Mouse (Mus musculus): Measurements from ENCODE around the gene Atg101.
"Not testable (repeated sequence)": the region's sequence is repeated elsewhere in the genome, so short reads cannot be mapped to it uniquely, and the experiment has no call there.

The Atg101 gene

DNA sequence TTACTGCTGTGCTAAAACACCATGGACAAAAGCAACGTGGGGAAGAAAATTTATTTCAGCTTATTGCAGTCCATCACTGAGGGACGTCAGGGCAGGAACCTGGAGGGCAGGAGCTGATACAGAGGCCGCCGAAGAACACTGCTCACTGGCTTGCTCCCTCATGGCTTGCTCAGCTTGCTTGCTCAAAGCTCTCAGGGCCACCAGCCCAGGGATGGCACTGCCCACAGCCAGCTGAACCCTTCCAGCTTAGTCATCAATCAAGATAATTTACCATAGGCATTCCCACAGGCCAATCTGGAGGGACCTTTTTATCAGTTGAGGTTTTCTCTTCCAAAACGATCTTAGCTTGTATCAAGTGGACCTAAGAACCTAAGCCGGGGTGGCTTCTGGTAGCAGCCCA lies 27.9 kb downstream of the Atg101 start:
- no peak for DNase-seq (ENCODE audit: low spot score)

- no peak for DNase-seq (ENCODE audit: low spot score)
Measured at GRCm38 (mm10) chr15:101315378-101315777, 31.3 kb downstream of the Atg101 start.

DNA sequence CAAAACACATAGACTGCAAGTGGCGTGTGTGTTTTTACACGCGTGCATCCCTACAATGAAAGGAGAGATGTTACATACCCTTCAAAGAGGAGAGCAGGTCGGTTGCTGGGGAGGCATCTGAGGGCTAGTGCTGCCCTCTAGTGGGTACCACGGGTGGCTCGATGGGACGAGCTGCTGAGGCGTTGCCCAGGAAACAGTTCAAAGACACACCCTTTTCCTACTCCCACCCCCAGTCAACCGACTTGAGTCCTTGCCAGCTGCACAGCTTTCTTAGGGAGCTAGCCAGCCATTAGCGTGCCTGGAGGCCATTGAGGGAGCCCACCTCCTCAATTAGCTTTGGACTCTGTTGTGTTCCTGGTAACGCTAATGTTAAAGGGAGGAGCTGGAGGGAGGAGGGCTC lies 31.8 kb downstream of the Atg101 start:
- DNase-seq (ENCODE audit: low spot score) = peak; percentile 91

- no peak for DNase-seq (ENCODE audit: low spot score)
Measured at GRCm38 (mm10) chr15:101316279-101316912, 32.3 kb downstream of the Atg101 start.

DNA sequence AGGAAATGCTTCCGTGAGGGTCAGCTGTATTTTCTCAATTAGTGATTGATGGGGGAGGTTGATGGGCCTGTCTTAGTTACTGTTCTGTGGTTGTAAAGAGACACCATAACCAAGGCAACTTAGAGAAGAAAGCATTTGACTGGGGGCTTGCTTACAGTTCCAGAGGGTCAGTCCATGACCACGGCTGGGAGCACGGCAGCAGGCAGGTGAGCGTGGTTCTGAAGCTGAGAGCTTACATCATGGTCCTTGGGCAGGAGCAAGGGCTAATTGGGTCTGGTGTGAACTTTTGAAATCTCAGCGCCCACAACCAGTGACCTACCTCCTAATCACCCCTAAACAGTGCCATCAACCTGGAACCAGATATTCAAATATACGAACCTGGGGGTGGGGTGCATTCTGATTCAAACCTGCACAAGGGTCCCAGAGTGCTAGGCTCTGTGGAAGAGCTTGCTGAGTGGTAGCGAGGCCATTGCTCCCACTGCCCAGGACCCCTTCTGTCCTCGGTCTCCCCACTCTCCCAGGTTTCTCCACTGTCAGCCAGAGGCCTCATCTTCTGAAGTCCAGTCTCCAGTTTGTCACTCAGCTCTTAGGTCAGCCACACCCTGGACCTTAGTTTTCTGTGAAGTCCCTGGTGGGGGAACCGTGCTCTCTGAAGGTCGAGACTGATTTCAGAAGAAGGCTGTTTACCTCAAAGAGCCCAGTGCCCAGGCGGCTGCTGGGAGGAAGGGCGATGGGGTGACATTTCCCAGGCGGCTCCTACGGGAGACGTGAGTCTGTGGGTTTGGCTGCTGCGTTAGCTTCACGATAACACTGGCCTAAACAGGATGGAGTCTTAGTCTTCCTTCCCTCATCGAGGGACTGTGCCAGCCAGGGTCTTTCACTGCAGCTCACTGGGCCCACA lies 33.1 kb downstream of the Atg101 start:
- no peak for DNase-seq (ENCODE audit: low spot score)

DNA sequence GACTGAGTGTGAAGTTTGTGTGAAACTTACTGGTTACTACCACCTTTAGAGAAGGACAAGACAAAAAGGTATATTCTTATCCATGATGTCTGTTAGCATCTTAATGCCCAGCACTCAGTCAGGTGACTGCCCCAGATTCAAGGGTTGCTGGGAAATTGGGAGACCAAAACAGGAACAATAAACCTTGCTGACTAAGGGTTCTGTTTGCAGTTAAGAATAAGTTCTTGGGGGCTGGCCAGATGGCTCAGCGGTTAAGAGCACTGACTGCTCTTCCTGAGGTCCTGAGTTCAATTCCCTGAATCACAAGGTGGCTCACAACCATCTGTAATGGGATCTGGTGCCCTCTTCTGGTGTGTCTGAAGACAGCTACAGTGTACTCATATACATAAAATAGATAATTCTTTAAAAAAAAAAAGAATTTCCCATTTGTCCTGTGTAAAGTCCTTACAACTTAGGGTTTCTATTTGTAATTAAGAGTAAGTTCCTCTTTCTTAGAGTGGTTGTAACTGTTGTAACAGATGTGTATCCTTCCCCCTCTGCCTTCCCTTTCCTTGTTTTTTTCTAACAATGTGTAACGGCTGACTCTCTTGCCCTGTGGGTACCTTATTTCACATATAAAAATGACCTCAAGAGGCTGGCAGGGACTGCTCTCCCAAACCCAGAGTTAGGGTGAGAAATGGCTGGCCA lies 33.9 kb downstream of the Atg101 start:
- DNase-seq (ENCODE audit: low spot score) = no peak

DNA sequence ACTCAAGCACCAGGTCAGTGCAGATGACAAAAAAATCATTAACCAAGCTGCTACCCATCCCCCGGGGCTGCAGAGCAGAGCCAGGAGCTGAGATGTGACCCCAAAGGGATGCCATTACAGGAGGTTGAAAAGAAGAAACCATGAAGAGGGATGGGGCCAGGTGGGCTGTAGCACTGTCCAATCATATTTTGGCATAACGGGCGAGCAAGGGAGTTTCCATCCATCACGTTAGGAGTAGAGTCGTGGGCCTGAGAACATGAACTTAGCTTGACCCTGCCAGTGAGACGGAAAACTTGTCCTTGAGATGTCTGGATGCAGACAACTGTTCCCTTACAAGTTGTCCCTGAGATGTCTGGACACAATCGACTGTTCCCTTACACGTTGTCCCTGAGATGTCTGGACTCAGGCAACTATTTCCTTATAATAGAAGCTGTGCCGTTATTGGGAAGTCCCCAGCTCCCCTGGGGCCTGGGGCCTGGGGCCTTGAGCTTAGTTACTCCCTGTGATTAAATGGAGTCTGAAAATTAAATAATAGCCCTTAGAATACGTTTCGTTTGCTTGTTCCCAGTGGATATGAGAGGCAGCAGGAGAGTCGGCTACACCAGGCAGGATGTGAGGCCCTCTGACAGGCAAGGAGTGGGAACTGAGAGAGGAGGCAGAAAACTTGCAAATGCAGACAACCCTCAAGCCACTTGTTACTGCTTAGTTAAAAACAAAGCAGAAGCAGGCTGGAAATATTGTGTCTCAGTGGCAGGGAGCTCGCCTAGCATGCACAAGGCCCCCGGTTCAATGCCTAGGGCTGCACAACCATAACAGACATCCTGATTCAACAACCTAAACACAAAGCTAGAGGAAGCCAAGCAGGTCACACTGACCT lies 35.1 kb downstream of the Atg101 start:
- DNase-seq (ENCODE audit: low spot score) = no peak

DNA sequence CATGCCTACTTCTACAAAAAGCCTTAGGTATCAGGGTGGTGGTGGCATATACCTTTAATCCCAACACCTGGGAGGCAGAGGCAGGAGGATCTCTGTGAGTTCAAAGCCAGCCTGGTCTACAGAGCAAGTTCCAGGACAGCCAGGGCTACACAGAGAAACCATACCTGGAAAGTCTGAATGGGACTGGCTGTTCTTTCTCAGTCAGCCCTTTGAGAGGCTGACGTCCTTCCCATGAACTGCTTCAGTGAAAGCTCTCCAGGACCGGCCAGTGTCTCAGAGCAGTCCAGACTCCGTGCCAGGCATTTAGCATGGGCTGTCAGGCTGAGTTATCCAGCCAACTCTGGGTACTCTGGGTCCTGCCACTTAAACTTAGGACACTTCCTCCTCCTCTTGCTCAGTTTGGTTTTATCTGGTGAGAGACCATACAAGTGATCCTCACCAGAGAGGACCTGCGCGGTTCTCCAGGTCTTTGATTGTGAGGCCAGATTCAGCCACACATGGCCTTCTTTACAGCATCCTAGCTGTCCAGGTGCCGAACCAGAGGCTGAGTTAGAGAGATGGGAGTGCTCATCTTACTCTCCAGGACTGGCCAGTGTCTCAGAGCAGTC lies 36.0 kb downstream of the Atg101 start:
- no peak for DNase-seq (ENCODE audit: low spot score)

- DNase-seq (ENCODE audit: low spot score) = no peak
Measured at GRCm38 (mm10) chr15:101320618-101321041, 36.6 kb downstream of the Atg101 start.

GRCm38 (mm10) chr15:101321126-101321525 lies 37.1 kb downstream of the Atg101 start:
- no peak for DNase-seq (ENCODE audit: low spot score)

DNA sequence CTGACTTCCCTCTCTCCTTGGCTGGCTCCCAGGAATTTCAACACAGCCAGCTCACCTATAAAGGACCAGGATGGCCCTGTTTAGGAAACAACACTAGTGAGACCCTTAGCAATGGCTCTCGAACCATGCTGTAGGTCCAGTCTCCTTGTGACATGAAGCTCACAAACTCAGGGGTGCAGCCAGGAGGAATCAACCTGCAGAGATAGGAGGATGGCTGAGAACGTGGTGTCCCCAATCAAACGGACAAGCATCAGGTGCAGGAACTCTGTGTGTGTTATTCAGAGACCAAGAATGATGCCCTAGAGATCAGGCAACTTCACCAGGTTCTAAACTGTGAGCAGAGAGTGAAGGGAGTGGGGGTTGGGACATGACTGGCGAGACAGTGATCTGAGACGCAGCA lies 38.0 kb downstream of the Atg101 start:
- no peak for DNase-seq (ENCODE audit: low spot score)

GRCm38 (mm10) chr15:101322640-101323039 lies 38.6 kb downstream of the Atg101 start:
- no peak for DNase-seq (ENCODE audit: low spot score)

GRCm38 (mm10) chr15:101323511-101323910 lies 39.4 kb downstream of the Atg101 start:
- DNase-seq (ENCODE audit: low spot score) = no peak

DNA sequence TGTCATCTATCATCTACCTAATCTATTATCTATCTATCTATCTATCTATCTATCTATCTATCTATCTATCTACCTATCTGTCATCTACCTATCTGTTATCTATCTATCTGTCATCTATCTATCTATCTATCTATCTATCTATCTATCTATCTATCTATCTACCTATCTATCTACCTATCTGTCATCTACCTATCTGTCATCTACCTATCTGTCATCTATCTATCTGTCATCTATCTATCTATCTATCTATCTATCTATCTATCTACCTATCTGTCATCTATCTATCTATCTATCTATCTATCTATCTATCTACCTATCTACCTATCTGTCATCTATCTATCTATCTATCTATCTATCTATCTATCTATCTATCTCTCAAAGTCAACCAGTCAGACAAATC lies 40.3 kb downstream of the Atg101 start:
- not testable (repeated sequence) for DNase-seq (ENCODE audit: low spot score)

- peak; percentile 66 for DNase-seq (ENCODE audit: low spot score)
Measured at GRCm38 (mm10) chr15:101325991-101326534, 42.0 kb downstream of the Atg101 start.

DNA sequence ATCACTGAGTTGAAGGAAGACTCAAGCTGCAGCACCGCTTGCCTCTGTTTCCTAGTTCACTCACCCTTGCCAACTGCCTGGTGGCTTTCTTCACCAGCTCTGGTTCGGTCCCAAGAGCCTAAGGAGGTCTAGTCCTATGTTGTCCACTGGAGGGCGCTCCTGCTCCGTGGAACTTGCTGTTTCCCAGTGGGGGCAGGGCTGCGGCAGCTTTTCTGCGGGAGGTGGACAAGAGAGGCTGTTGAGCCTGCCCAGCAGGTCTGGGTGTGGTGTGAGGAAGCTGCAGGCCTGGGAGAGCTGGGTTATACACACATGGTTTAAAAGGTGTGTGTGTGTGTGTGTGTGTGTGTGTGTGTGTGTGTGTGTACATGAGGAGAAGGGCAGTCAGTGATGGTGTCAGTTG lies 43.2 kb downstream of the Atg101 start:
- DNase-seq (ENCODE audit: low spot score) = peak; percentile 96

- no peak for DNase-seq (ENCODE audit: low spot score)
Measured at GRCm38 (mm10) chr15:101328876-101329563, 44.9 kb downstream of the Atg101 start.

DNA sequence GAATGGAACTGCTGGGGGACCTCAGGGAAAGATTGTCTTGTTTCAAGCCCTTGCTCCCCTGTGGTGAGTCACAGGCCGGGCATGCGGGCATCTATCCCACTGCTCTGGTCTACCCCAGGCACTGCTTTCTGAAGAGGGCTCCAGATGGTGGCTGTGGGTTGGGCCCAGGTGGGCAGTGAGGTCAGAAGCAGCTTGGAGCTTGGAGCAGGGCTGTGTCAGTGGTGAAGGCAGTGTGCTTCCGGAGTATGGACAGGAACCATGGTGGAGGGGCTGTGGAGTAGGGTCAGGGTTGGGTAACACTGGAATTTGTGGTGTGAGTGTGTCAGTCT lies 45.5 kb downstream of the Atg101 start:
- no peak for DNase-seq (ENCODE audit: low spot score)

- DNase-seq (ENCODE audit: low spot score) = no peak
Measured at GRCm38 (mm10) chr15:101331090-101331489, 47.0 kb downstream of the Atg101 start.

GRCm38 (mm10) chr15:101332370-101332769 lies 48.3 kb downstream of the Atg101 start:
- no peak for DNase-seq (ENCODE audit: low spot score)

GRCm38 (mm10) chr15:101333165-101333564 lies 49.1 kb downstream of the Atg101 start:
- DNase-seq (ENCODE audit: low spot score) = no peak

Data from testis, postnatal 10 days (tissue).